Mouse (Mus musculus): ENCODE results near the gene Taf7l.

Gene Taf7l

GRCm38 (mm10) chrX:134476290-134476689 lies at the start of gene Taf7l:
Gene Taf7l (minus strand): TSS chrX:134476490.
- DNase-seq = no peak

- DNase-seq = no peak
These were observed 49.0 kb upstream of the Taf7l start for GRCm38 (mm10) chrX:134525260-134525659.

GRCm38 (mm10) chrX:134523772-134524171 lies 47.5 kb upstream of the Taf7l start:
- DNase-seq = no peak

- DNase-seq = no peak
These were observed 33.2 kb upstream of the Taf7l start for GRCm38 (mm10) chrX:134509473-134509872.

GRCm38 (mm10) chrX:134507977-134508376 lies 31.7 kb upstream of the Taf7l start:
- DNase-seq = no peak

GRCm38 (mm10) chrX:134500651-134501050 lies 24.4 kb upstream of the Taf7l start:
- DNase-seq = no peak

GRCm38 (mm10) chrX:134481720-134482119 lies 5.4 kb upstream of the Taf7l start:
- no peak for DNase-seq

GRCm38 (mm10) chrX:134474988-134475710 lies 1.1 kb downstream of the Taf7l start:
- no peak for DNase-seq

GRCm38 (mm10) chrX:134427307-134427706 lies 49.0 kb downstream of the Taf7l start:
- DNase-seq = no peak

- no peak for DNase-seq
These were observed 49.5 kb downstream of the Taf7l start for GRCm38 (mm10) chrX:134426819-134427218.

GRCm38 (mm10) chrX:134425798-134426197 lies 50.5 kb downstream of the Taf7l start:
- DNase-seq = no peak

GRCm38 (mm10) chrX:134424263-134424662 lies 52.0 kb downstream of the Taf7l start:
- no peak for DNase-seq

- no peak for DNase-seq
These were observed 56.2 kb downstream of the Taf7l start for GRCm38 (mm10) chrX:134420097-134420496.

GRCm38 (mm10) chrX:134412096-134412495 lies 64.2 kb downstream of the Taf7l start:
- no peak for DNase-seq

Data from lung, postnatal 14 days (tissue).